Mouse (Mus musculus): ENCODE results near the gene Wdr72. TPM values are rescaled to one million over a fixed set of nuclear protein-coding genes. Genes with fewer than 3 reads are reported as not detected.

Gene Wdr72
- polyA plus RNA-seq, 1 experiment from 2014 or later = 3.6 TPM

DNA sequence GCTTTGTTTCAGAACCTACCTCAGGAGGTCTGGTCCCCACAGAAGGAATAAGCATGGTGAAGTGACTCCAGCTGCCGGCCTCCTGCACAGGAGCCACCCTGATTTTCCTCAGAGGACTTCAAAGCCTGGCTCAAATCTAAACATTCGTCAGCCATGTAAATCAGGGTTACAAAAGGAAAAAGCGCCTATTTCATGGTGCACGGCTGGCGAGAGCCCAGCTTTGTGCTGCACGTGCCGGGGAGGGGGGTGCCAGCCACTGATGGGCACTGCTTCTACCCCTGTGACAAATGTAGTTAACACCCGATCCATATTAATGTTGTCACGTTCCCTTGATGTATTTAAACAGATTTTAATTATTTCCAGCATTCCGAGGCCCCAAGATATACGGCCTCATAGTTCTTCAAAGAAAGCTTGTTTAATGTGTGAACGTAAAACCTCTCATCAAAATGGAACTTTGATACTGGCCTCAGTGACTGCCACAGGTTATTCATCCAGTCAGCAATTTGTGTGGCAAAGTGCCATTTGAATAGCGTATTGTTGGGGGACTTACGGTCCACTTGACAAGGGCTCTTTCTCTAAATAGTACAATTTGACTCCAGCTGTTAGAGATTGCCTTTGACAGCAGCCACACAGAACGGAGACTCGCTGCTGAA, 76.7 kb downstream of the Wdr72 start:
- Histone ChIP-seq H3K4me2 (ENCODE audit: low read length) (0 out of 2 replicates have a peak overlapping the region, but pooled peaks have one; percentile 7), H3K9ac (ENCODE audit: low read depth, low read length) (no peak overlapping the region), H3K4me3 (replicated peaks; ENCODE audit: low read depth, low read length) (no peak overlapping the region), H3K9me3 (replicated peaks; ENCODE audit: low read length) (no peaks in the 10 kb centered on the region), H3K4me1 (replicated peaks; ENCODE audit: insufficient read depth, low read length) (no peaks in the 10 kb centered on the region), H3K36me3 (ENCODE audit: insufficient read depth, low read length) (no peaks in the 10 kb centered on the region), H3K27me3 (ENCODE audit: insufficient read depth, low read length) (no peaks in the 10 kb centered on the region), H3K27ac (no peak overlapping the region)
- WGBS = 14% methylated on average over 16 of the region's 16 CpGs
- DNase-seq (ENCODE audit: low spot score) (peak; percentile 12), ATAC-seq (replicated peaks; ENCODE audit: low FRiP score, low read depth) (no peak)
- no peak for TF ChIP-seq CTCF (IDR thresholded peaks at IDR 0.05; ENCODE audit: low read depth)

GRCm38 (mm10) chr9:74187401-74188029, 77.4 kb downstream of the Wdr72 start:
- Histone ChIP-seq H3K4me2 (ENCODE audit: low read length) (no peak overlapping the region), H3K4me3 (replicated peaks; ENCODE audit: low read depth, low read length) (no peak overlapping the region), H3K27ac (no peak overlapping the region), H3K27me3 (ENCODE audit: insufficient read depth, low read length) (no peaks in the 10 kb centered on the region), H3K9ac (ENCODE audit: low read depth, low read length) (no peak overlapping the region), H3K9me3 (replicated peaks; ENCODE audit: low read length) (no peaks in the 10 kb centered on the region), H3K36me3 (ENCODE audit: insufficient read depth, low read length) (no peaks in the 10 kb centered on the region), H3K4me1 (replicated peaks; ENCODE audit: insufficient read depth, low read length) (no peaks in the 10 kb centered on the region)
- TF ChIP-seq CTCF (IDR thresholded peaks at IDR 0.05; ENCODE audit: low read depth) = no peak
- no peak for ATAC-seq (replicated peaks; ENCODE audit: low FRiP score, low read depth)
- DNase-seq (ENCODE audit: low spot score) = no peak
- WGBS = 62% methylated on average over 8 of the region's 8 CpGs

DNA sequence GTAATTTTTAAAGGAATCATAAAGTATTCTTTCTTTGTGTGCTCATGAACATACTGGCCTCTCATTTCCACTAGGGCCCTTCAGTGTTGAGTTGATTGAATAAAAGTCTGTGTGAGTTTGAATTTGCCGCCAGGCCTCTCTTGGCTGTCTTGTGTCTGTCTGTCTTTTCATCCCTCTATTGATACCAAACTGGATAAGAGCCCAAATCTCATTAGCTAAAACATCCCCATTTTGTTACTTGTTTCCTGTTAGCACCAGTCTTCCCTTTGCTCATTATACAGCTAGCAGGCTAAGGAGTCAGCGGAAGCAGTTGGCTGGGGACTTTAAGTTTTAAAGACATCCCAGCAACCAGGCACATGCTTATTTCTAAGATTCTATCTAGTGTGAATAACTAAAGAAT, 84.7 kb downstream of the Wdr72 start:
- no peaks in the 10 kb centered on the region for H3K9me3 ChIP-seq (replicated peaks; ENCODE audit: low read length)
- H3K4me1 ChIP-seq (replicated peaks; ENCODE audit: insufficient read depth, low read length) = no peaks in the 10 kb centered on the region
- no peak overlapping the region for H3K9ac ChIP-seq (ENCODE audit: low read depth, low read length)
- no peaks in the 10 kb centered on the region for H3K27me3 ChIP-seq (ENCODE audit: insufficient read depth, low read length)
- H3K4me2 ChIP-seq (ENCODE audit: low read length) = no peak overlapping the region
- ATAC-seq (replicated peaks; ENCODE audit: low FRiP score, low read depth) = no peak
- WGBS = 96% methylated on average over 2 of the region's 2 CpGs
- DNase-seq (ENCODE audit: low spot score) = no peak
- H3K36me3 ChIP-seq (ENCODE audit: insufficient read depth, low read length) = no peaks in the 10 kb centered on the region
- TF ChIP-seq CTCF (IDR thresholded peaks at IDR 0.05; ENCODE audit: low read depth) = no peak
- H3K27ac ChIP-seq = no peak overlapping the region
- H3K4me3 ChIP-seq (replicated peaks; ENCODE audit: low read depth, low read length) = no peak overlapping the region

DNA sequence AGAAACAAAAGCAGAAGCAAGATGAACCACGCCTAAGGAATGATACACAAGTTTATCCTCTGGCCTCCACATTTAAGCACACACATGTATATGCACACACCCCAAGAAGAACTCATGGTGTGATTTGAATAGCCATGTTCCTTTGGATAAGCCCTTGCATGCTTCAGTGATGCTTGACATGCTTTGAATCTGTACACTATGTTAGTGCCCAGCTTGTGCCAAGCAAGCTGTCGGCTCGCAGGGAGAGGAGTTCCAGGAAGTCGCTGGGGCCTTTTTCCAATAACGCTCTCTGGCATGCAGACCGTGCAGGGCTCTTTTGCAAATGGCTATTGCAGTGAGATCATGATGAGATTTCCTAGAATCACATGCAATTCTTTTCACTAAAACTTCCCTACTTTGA, 118.1 kb downstream of the Wdr72 start:
- Histone ChIP-seq H3K9me3 (replicated peaks; ENCODE audit: low read length) (no peaks in the 10 kb centered on the region), H3K9ac (ENCODE audit: low read depth, low read length) (no peak overlapping the region), H3K36me3 (ENCODE audit: insufficient read depth, low read length) (no peaks in the 10 kb centered on the region), H3K4me3 (replicated peaks; ENCODE audit: low read depth, low read length) (no peak overlapping the region), H3K27me3 (ENCODE audit: insufficient read depth, low read length) (no peaks in the 10 kb centered on the region), H3K4me1 (replicated peaks; ENCODE audit: insufficient read depth, low read length) (no peaks in the 10 kb centered on the region), H3K27ac (no peak overlapping the region), H3K4me2 (ENCODE audit: low read length) (no peak overlapping the region)
- ATAC-seq (replicated peaks; ENCODE audit: low FRiP score, low read depth) (no peak), DNase-seq (ENCODE audit: low spot score) (no peak)
- TF ChIP-seq CTCF (IDR thresholded peaks at IDR 0.05; ENCODE audit: low read depth) = no peak
- WGBS = 66% methylated on average over 6 of the region's 6 CpGs

DNA sequence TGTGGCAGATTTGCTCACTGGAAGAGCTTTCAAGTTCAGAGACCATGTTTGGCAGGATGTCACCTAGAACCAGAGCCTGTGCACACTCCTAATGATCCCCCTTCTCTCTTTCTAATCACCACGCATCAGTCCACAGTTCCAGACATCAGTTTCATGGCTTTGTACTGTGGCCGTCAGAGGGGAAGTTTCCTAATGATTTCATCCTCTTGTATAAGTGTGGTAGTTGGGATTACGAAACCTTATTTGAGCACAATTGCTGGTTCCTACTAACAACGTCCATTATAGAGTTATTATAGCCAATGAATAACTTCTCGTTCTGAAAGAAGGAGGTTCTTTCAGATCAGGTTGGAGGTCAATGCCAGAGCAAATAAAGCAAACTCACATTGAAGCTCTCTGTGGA, 131.1 kb downstream of the Wdr72 start:
- H3K9me3 ChIP-seq (replicated peaks; ENCODE audit: low read length) = no peaks in the 10 kb centered on the region
- WGBS = 69% methylated on average over 5 of the region's 5 CpGs
- H3K36me3 ChIP-seq (ENCODE audit: insufficient read depth, low read length) = no peaks in the 10 kb centered on the region
- H3K4me1 ChIP-seq (replicated peaks; ENCODE audit: insufficient read depth, low read length) = no peaks in the 10 kb centered on the region
- H3K4me2 ChIP-seq (ENCODE audit: low read length) = no peak overlapping the region
- no peaks in the 10 kb centered on the region for H3K27me3 ChIP-seq (ENCODE audit: insufficient read depth, low read length)
- DNase-seq (ENCODE audit: low spot score) (no peak), ATAC-seq (replicated peaks; ENCODE audit: low FRiP score, low read depth) (no peak)
- H3K4me3 ChIP-seq (replicated peaks; ENCODE audit: low read depth, low read length) = no peak overlapping the region
- no peak for TF ChIP-seq CTCF (IDR thresholded peaks at IDR 0.05; ENCODE audit: low read depth)
- no peak overlapping the region for H3K27ac ChIP-seq
- H3K9ac ChIP-seq (ENCODE audit: low read depth, low read length) = no peak overlapping the region

GRCm38 (mm10) chr9:74248084-74248483, 137.9 kb downstream of the Wdr72 start:
- H3K36me3 ChIP-seq (ENCODE audit: insufficient read depth, low read length) = no peaks in the 10 kb centered on the region
- H3K4me2 ChIP-seq (ENCODE audit: low read length) = no peak overlapping the region
- H3K9me3 ChIP-seq (replicated peaks; ENCODE audit: low read length) = no peaks in the 10 kb centered on the region
- no peak overlapping the region for H3K9ac ChIP-seq (ENCODE audit: low read depth, low read length)
- no peaks in the 10 kb centered on the region for H3K4me1 ChIP-seq (replicated peaks; ENCODE audit: insufficient read depth, low read length)
- no peak overlapping the region for H3K4me3 ChIP-seq (replicated peaks; ENCODE audit: low read depth, low read length)
- no peak overlapping the region for H3K27ac ChIP-seq
- 72% methylated on average over 4 of the region's 4 CpGs for whole genome bisulfite sequencing
- TF ChIP-seq CTCF (IDR thresholded peaks at IDR 0.05; ENCODE audit: low read depth) = no peak
- DNase-seq (ENCODE audit: low spot score) (no peak), ATAC-seq (replicated peaks; ENCODE audit: low FRiP score, low read depth) (no peak)
- no peaks in the 10 kb centered on the region for H3K27me3 ChIP-seq (ENCODE audit: insufficient read depth, low read length)
